Mouse (Mus musculus) adipocyte (in vitro differentiated cells): ENCODE data around the gene 1700040F15Rik.
"Not testable (repeated sequence)": the region's sequence is repeated elsewhere in the genome, so short reads cannot be mapped to it uniquely, and the experiment has no call there.

Experiments
- DNase-seq: peaks from one replicate; pipeline ENCODE4 v3.0.0-alpha.2; 2016; ENCODE audit warnings: low spot score

Gene 1700040F15Rik

DNA sequence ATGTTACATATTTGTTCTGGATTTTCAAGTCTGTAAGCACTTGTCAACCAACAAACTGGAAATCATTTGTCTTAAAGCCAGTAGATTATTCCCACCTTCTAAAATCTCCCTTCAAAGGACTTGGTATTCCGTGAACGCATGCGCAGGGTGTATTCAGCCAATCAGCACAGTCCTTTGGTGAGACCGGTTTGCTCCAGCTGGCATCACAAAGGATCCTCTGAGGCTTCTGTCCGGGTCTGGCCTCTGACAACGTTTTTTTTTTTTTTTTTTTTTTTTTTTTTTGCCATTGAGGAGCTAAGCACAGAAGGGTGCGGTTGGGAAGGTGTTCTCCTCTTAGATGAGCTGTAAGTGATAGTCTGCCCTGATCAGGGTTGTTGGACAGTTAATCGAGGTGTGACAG lies at the start of gene 1700040F15Rik:
Gene 1700040F15Rik (plus strand): TSS at position 301 of the 400 bp plus-strand sequence.
- not testable (repeated sequence) for DNase-seq
